Mouse (Mus musculus): ENCODE results near the gene Gm49450.

DNA sequence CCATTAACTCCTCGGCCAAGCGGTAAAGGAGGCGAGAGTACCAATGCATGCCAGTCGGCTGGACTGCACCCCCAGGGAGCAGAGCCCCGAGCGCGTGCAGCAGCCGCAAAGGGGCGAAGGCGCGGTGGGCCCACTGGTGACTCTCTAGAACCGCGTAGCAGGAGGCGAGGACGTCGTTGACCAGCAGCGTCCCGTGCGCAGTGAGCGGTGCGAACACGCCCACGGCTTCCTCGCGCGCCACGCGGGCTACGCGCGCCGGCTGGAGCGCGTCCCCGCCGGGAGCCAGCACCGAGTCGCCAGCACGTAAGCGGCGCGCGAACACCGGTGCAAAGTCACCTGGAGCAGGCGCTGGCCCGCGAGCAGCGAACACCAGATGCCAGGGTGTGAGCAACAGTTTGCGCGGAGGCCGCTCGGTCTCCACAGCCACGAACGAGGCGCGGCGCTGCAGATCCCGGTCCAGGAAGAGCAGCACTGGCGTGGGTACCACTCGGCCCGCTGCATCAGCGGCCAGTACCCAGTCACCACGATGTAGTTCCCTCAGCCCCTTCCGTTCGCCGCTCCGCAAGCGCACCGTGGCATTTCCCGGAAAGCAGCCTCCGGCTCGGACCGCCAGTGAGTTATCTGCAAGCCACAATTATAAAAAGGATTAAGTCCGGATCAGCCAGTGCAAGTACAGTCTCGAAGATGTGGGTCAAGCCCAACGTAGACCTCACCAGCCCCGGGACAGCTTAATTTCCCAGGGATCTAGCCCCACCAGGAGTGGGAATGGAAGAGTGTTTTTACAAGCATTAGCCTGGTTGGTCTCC is 59.2 kb downstream of the Gm49450 start, which contains the start of gene Rhebl1:
- TF ChIP-seq CTCF (IDR thresholded peaks at IDR 0.05; ENCODE audit: low read depth, low read length) (no peak), POLR2A (IDR thresholded peaks at IDR 0.05; ENCODE audit: borderline replicate concordance, low read depth, low read length) (no peak)
